Mouse (Mus musculus) lung, postnatal 10 days (tissue): Measurements from ENCODE around the gene Nhlrc1.

Experiments
- DNase-seq: peaks from one replicate; pipeline ENCODE4 v3.0.0; 2021

Gene Nhlrc1

GRCm38 (mm10) chr13:47014334-47015194 is at the start of gene Nhlrc1:
TSS of gene Nhlrc1 (minus strand) at chr13:47014850.
- DNase-seq, result peak; percentile 82

GRCm38 (mm10) chr13:47063985-47064760 is 49.5 kb upstream of the Nhlrc1 start:
- DNase-seq, result peak; percentile 73

- DNase-seq, result no peak
Measured at GRCm38 (mm10) chr13:47062756-47063155, 48.1 kb upstream of the Nhlrc1 start.

GRCm38 (mm10) chr13:47056781-47057180 is 42.1 kb upstream of the Nhlrc1 start:
- DNase-seq, result no peak

GRCm38 (mm10) chr13:47056126-47056525 is 41.5 kb upstream of the Nhlrc1 start:
- no peak for DNase-seq

- DNase-seq, result no peak
Measured at GRCm38 (mm10) chr13:47053971-47054370, 39.3 kb upstream of the Nhlrc1 start.

GRCm38 (mm10) chr13:47050009-47050408 is 35.4 kb upstream of the Nhlrc1 start:
- DNase-seq, result no peak

GRCm38 (mm10) chr13:47047996-47048395 is 33.3 kb upstream of the Nhlrc1 start:
- peak; percentile 45 for DNase-seq

- no peak for DNase-seq
Measured at GRCm38 (mm10) chr13:47044617-47044947, 29.9 kb upstream of the Nhlrc1 start, which contains the start of gene Tpmt. TSS of gene Tpmt (minus strand) at chr13:47044737.

- DNase-seq, result peak; percentile 25
Measured at GRCm38 (mm10) chr13:47043833-47044616, 29.4 kb upstream of the Nhlrc1 start.

- DNase-seq, result peak; percentile 99
Measured at GRCm38 (mm10) chr13:47043030-47043680, 28.5 kb upstream of the Nhlrc1 start, which contains the start of gene Kdm1b. TSS of gene Kdm1b (plus strand) at chr13:47043499.

- DNase-seq, result peak; percentile 9
Measured at GRCm38 (mm10) chr13:47042024-47042633, 27.5 kb upstream of the Nhlrc1 start.

- DNase-seq, result no peak
Measured at GRCm38 (mm10) chr13:47040061-47040460, 25.4 kb upstream of the Nhlrc1 start.

- DNase-seq, result no peak
Measured at GRCm38 (mm10) chr13:47037946-47038345, 23.3 kb upstream of the Nhlrc1 start.

GRCm38 (mm10) chr13:47033602-47034001 is 19.0 kb upstream of the Nhlrc1 start:
- no peak for DNase-seq

- DNase-seq, result no peak
Measured at GRCm38 (mm10) chr13:47030376-47031107, 15.9 kb upstream of the Nhlrc1 start.

GRCm38 (mm10) chr13:47020798-47021197 is 6.1 kb upstream of the Nhlrc1 start:
- no peak for DNase-seq

- no peak for DNase-seq
Measured at GRCm38 (mm10) chr13:47019774-47020173, 5.1 kb upstream of the Nhlrc1 start.

GRCm38 (mm10) chr13:47017259-47017658 is 2.6 kb upstream of the Nhlrc1 start:
- peak; percentile 78 for DNase-seq

GRCm38 (mm10) chr13:47015195-47015501 is 498 bp upstream of the Nhlrc1 start:
- peak; percentile 29 for DNase-seq

- DNase-seq, result no peak
Measured at GRCm38 (mm10) chr13:47013740-47014139, 910 bp downstream of the Nhlrc1 start.
